Mouse (Mus musculus) liver, postnatal 0 days (tissue): ENCODE data around the gene Dpf1. TPM values are rescaled to one million over a fixed set of nuclear protein-coding genes. Genes with fewer than 3 reads are reported as not detected.
A peak's percentile ranks its signal among the peaks of the same experiment; 100 is the strongest.

Source experiments
- ATAC-seq: fragments of 200-750 bp; cut with Nextera tagmentation; 2 replicates; pipeline ENCODE4 v1.8.0; 2017; ENCODE audit warnings: mild to moderate bottlenecking, moderate library complexity
- DNase-seq: peaks from one replicate; pipeline ENCODE4 v3.0.0-alpha.2; 2016
- H3K27ac ChIP-seq: fragments of 300-500 bp; sonication (generic); 2 replicates; pipeline ENCODE4 v1.5.1; 2014; ENCODE audit warnings: antibody characterized with exemption, moderate library complexity, mild to moderate bottlenecking, low read depth
- H3K27me3 ChIP-seq: fragments of 300-500 bp; sonication (generic); 2 replicates; pipeline ENCODE4 v1.6.1; 2014; ENCODE audit warnings: low read length, control low read depth, mixed read lengths; ENCODE audit not compliant: insufficient read depth
- H3K36me3 ChIP-seq: fragments of 300-500 bp; sonication (generic); replicated peaks from 2 replicates; pipeline ENCODE4 v1.6.1; 2014; ENCODE audit warnings: mild to moderate bottlenecking, control low read depth, low read length, moderate library complexity, mixed read lengths; ENCODE audit not compliant: insufficient read depth
- H3K4me1 ChIP-seq: fragments of 300-500 bp; sonication (generic); 2 replicates; pipeline ENCODE4 v1.6.1; 2014; ENCODE audit warnings: antibody characterized with exemption, mild to moderate bottlenecking, control low read depth; ENCODE audit not compliant: insufficient read depth
- H3K4me2 ChIP-seq: fragments of 300-500 bp; sonication (generic); 2 replicates; pipeline ENCODE4 v1.6.1; 2014; ENCODE audit warnings: low read depth, mild to moderate bottlenecking, low read length, moderate library complexity, mixed read lengths
- H3K4me3 ChIP-seq: fragments of 300-500 bp; sonication (generic); 2 replicates; pipeline ENCODE4 v1.5.1; 2014; ENCODE audit warnings: low read depth, low read length
- H3K9ac ChIP-seq: fragments of 300-500 bp; sonication (generic); replicated peaks from 2 replicates; pipeline ENCODE4 v1.6.1; 2014; ENCODE audit warnings: mild to moderate bottlenecking, moderate library complexity
- H3K9me3 ChIP-seq: fragments of 300-500 bp; sonication (generic); 2 replicates; pipeline ENCODE4 v1.6.1; 2016; ENCODE audit warnings: mild to moderate bottlenecking, control low read depth, low read length, mixed read lengths
- CTCF ChIP-seq: sonication (generic); IDR thresholded peaks from 2 replicates; pipeline ENCODE4 v1.5.1; 2016; ENCODE audit warnings: antibody characterized with exemption, low read depth
- EP300 ChIP-seq: IDR thresholded peaks from 2 replicates; pipeline ENCODE4 v1.6.1; 2016; ENCODE audit warnings: antibody characterized with exemption, low read depth, mild to moderate bottlenecking
- WGBS: fragments of 180-500 bp; shearing (Covaris S2); extraction: QIAGEN DNeasy Blood & Tissue Kit; methylation state at CpG from one replicate; pipeline ENCODE4 v1.1.7; 2014; ENCODE audit not compliant: insufficient replicate concordance; 5-methylcytosine and 5-hydroxymethylcytosine counted together
- polyA plus RNA-seq: library from polyadenylated mRNA; unstranded; fragments of >200 nt; fragmentation: Nextera tagmentation; extraction: Ambion mirVana; gene quantifications from 2 replicates; pipeline ENCODE4 v1.2.1, GENCODE M21; 2015

Dpf1 gene
- polyA plus RNA-seq, 1 experiment from 2014 or later: 0.63 TPM

- no peak overlapping the region for H3K4me2 ChIP-seq
- no peaks in the 10 kb centered on the region for H3K36me3 ChIP-seq
- 12% methylated on average over 10 of the region's 10 CpGs for WGBS
- H3K27me3 ChIP-seq: 0 out of 2 replicates have a peak, but pooled peaks cover 2% of the 10 kb centered on the region
- peak; percentile 49; the same call in 1 of the 2 replicates for ATAC-seq
- H3K4me1 ChIP-seq: peaks cover 2% of the 10 kb centered on the region; the same call in 1 of the 2 replicates
- no peak overlapping the region for H3K9ac ChIP-seq
- H3K9me3 ChIP-seq: no peaks in the 10 kb centered on the region
- H3K27ac ChIP-seq: no peak overlapping the region
- no peak overlapping the region for H3K4me3 ChIP-seq
- DNase-seq: peak; percentile 67
- TF ChIP-seq CTCF (peak; percentile 92), EP300 (no peak)
Observed at GRCm38 (mm10) chr7:29296998-29297397, 6.8 kb upstream of the Dpf1 start.

- DNase-seq (peak; percentile 74), ATAC-seq (no peak)
- TF ChIP-seq EP300 (no peak), CTCF (peak; percentile 78)
Observed at GRCm38 (mm10) chr7:29301127-29301566, 2.6 kb upstream of the Dpf1 start.

GRCm38 (mm10) chr7:29302641-29303040 is 1.1 kb upstream of the Dpf1 start:
- no peak for TF ChIP-seq EP300
- TF ChIP-seq CTCF: no peak
- WGBS: 58% methylated on average over 7 of the region's 7 CpGs
- Histone ChIP-seq H3K4me2 (no peak overlapping the region), H3K4me3 (no peak overlapping the region), H3K9ac (no peak overlapping the region), H3K4me1 (peaks cover 18% of the 10 kb centered on the region), H3K27me3 (peaks cover 40% of the 10 kb centered on the region), H3K9me3 (no peaks in the 10 kb centered on the region), H3K27ac (no peak overlapping the region), H3K36me3 (no peaks in the 10 kb centered on the region)
- DNase-seq: no peak
- ATAC-seq: no peak

More at GRCm38 (mm10) chr7:29301127-29301566, 2.6 kb upstream of the Dpf1 start:
- no peak overlapping the region for H3K4me2 ChIP-seq
- H3K27ac ChIP-seq: no peak overlapping the region
- peaks cover 10% of the 10 kb centered on the region; the same call in 1 of the 2 replicates for H3K4me1 ChIP-seq
- no peaks in the 10 kb centered on the region for H3K36me3 ChIP-seq
- H3K9me3 ChIP-seq: no peaks in the 10 kb centered on the region
- H3K27me3 ChIP-seq: peaks cover 37% of the 10 kb centered on the region
- H3K4me3 ChIP-seq: no peak overlapping the region
- H3K9ac ChIP-seq: no peak overlapping the region
- 2% methylated on average over 7 of the region's 7 CpGs for WGBS

GRCm38 (mm10) chr7:29304463-29305262 is 912 bp downstream of the Dpf1 start:
- H3K4me2 ChIP-seq: peak overlapping the region; percentile 70
- TF ChIP-seq EP300 (no peak), CTCF (no peak)
- no peaks in the 10 kb centered on the region for H3K9me3 ChIP-seq
- H3K4me1 ChIP-seq: peaks cover 34% of the 10 kb centered on the region
- no peak overlapping the region for H3K9ac ChIP-seq
- WGBS: 2% methylated on average over 44 of the region's 48 CpGs
- H3K27me3 ChIP-seq: peaks cover 52% of the 10 kb centered on the region
- H3K36me3 ChIP-seq: no peaks in the 10 kb centered on the region
- H3K4me3 ChIP-seq: peak overlapping the region; percentile 42
- no peak for ATAC-seq
- no peak overlapping the region for H3K27ac ChIP-seq
- no peak for DNase-seq

GRCm38 (mm10) chr7:29305263-29305988 is 1.7 kb downstream of the Dpf1 start:
- ATAC-seq: no peak

GRCm38 (mm10) chr7:29306108-29306507 is 2.4 kb downstream of the Dpf1 start:
- DNase-seq: no peak
- no peaks in the 10 kb centered on the region for H3K36me3 ChIP-seq
- peaks cover 36% of the 10 kb centered on the region for H3K4me1 ChIP-seq
- no peak overlapping the region for H3K4me3 ChIP-seq
- 69% methylated on average over 7 of the region's 7 CpGs for WGBS
- peaks cover 52% of the 10 kb centered on the region for H3K27me3 ChIP-seq
- H3K27ac ChIP-seq: no peak overlapping the region
- no peak overlapping the region for H3K9ac ChIP-seq
- no peak overlapping the region for H3K4me2 ChIP-seq
- H3K9me3 ChIP-seq: no peaks in the 10 kb centered on the region
- TF ChIP-seq EP300 (no peak), CTCF (no peak)
- no peak for ATAC-seq

More at GRCm38 (mm10) chr7:29305263-29305988, 1.7 kb downstream of the Dpf1 start:
- H3K27me3 ChIP-seq: peaks cover 52% of the 10 kb centered on the region
- H3K36me3 ChIP-seq: no peaks in the 10 kb centered on the region
- no peak overlapping the region; the same call in 1 of the 2 replicates for H3K4me3 ChIP-seq
- no peak for DNase-seq
- H3K9ac ChIP-seq: no peak overlapping the region
- TF ChIP-seq CTCF (no peak), EP300 (no peak)
- no peak overlapping the region for H3K27ac ChIP-seq
- H3K9me3 ChIP-seq: no peaks in the 10 kb centered on the region
- WGBS: 42% methylated on average over 9 of the region's 9 CpGs
- peak overlapping the region; percentile 70; the same call in 1 of the 2 replicates for H3K4me2 ChIP-seq
- peaks cover 36% of the 10 kb centered on the region for H3K4me1 ChIP-seq
